Mouse (Mus musculus) liver, postnatal 0 days (tissue): ENCODE measurements around the gene H2al1i.
"Not testable (repeated sequence)": the region's sequence is repeated elsewhere in the genome, so short reads cannot be mapped to it uniquely, and the experiment has no call there.

ENCODE experiments used
- CTCF ChIP-seq: sonication (generic); IDR thresholded peaks from 2 replicates; pipeline ENCODE4 v1.5.1; 2016; ENCODE audit warnings: antibody characterized with exemption, low read depth
- EP300 ChIP-seq: IDR thresholded peaks from 2 replicates; pipeline ENCODE4 v1.6.1; 2016; ENCODE audit warnings: antibody characterized with exemption, low read depth, mild to moderate bottlenecking

DNA sequence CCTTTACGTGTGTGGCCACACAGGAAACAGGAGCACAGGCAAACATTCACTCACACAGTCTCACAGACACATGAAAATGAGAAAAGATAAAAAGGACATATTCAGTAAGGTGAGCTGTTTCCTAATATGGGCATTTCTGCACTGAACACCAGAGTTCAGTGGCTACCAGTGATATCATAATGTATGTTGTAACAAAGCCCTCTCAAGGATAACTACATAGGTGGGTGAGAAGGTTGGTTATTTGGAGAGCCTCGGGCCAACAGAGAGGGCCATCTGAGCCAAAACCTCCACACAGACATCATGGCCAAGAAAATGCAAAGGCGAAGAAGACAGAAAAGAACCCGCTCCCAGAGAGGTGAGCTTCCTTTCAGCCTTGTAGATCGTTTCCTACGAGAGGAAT lies 15.9 kb upstream of the H2al1i start, which contains the start of gene H2al1d:
- TF ChIP-seq EP300, CTCF: not testable (repeated sequence)
